Mouse (Mus musculus) MEL (cell line): ENCODE data around the gene Rbbp6.

Experiments
- BHLHE40 ChIP-seq: IDR thresholded peaks from 2 replicates; pipeline ENCODE4 v1.6.1; 2012; ENCODE audit warnings: low read depth, mild to moderate bottlenecking, inconsistent platforms, low read length, improper control_type of control experiment, borderline replicate concordance
- CTCF ChIP-seq, 3 experiments: IDR thresholded peaks in 2 of 3; conservative IDR thresholded peaks in 1 of 3; 2 replicates each; pipeline ENCODE4 v1.5.1; 2011 to 2012; ENCODE audit warnings: low read length in 3 of 3, low read depth in 2 of 3, mild to moderate bottlenecking in 2 of 3, improper control_type of control experiment in 1 of 3, inconsistent platforms in 1 of 3, mixed read lengths in 1 of 3, moderate library complexity in 1 of 3; ENCODE audit not compliant: control insufficient read depth in 1 of 3, insufficient read depth in 1 of 3, poor library complexity in 1 of 3, severe bottlenecking in 1 of 3
- ELF1 ChIP-seq: IDR thresholded peaks from 2 replicates; pipeline ENCODE4 v1.6.1; 2014; ENCODE audit warnings: low read depth, mild to moderate bottlenecking, inconsistent platforms, low read length, improper control_type of control experiment, moderate library complexity
- EP300 ChIP-seq, 2 experiments: IDR thresholded peaks; 2 replicates each; pipeline ENCODE4 v1.6.1; 2011; ENCODE audit warnings: improper control_type of control experiment in 2 of 2, low read length in 2 of 2, low read depth in 1 of 2, mild to moderate bottlenecking in 1 of 2
- GATA1 ChIP-seq: IDR thresholded peaks from 2 replicates; pipeline ENCODE4 v1.6.1; 2011; ENCODE audit warnings: low read depth, low read length, improper control_type of control experiment
- NRF1 ChIP-seq: IDR thresholded peaks from 2 replicates; pipeline ENCODE4 v1.6.1; 2014; ENCODE audit warnings: low read depth, mild to moderate bottlenecking, inconsistent platforms, low read length, improper control_type of control experiment, moderate library complexity; ENCODE audit not compliant: poor library complexity, insufficient read depth, severe bottlenecking
- POLR2A ChIP-seq, 2 experiments: IDR thresholded peaks; 2 replicates each; pipeline ENCODE4 v1.6.1; 2011 to 2012; ENCODE audit warnings: low read length in 2 of 2, mild to moderate bottlenecking in 2 of 2, control low read depth in 1 of 2, improper control_type of control experiment in 1 of 2, low read depth in 1 of 2, moderate library complexity in 1 of 2; ENCODE audit not compliant: control insufficient read depth in 1 of 2, insufficient read depth in 1 of 2, poor library complexity in 1 of 2
- POLR2AphosphoS2 ChIP-seq: IDR thresholded peaks from 2 replicates; pipeline ENCODE4 v1.6.1; 2011; ENCODE audit warnings: low read length, improper control_type of control experiment
- RCOR1 ChIP-seq: IDR thresholded peaks from 2 replicates; pipeline ENCODE4 v1.6.1; 2012; ENCODE audit warnings: low read depth, mild to moderate bottlenecking, inconsistent platforms, low read length, improper control_type of control experiment
- SMC3 ChIP-seq: IDR thresholded peaks from 2 replicates; pipeline ENCODE4 v1.6.1; 2011; ENCODE audit warnings: low read depth, low read length, improper control_type of control experiment
- TAL1 ChIP-seq: IDR thresholded peaks from 2 replicates; pipeline ENCODE4 v1.6.1; 2012; ENCODE audit warnings: mild to moderate bottlenecking, inconsistent platforms, low read length, moderate library complexity, mixed read lengths
- TBP ChIP-seq: IDR thresholded peaks from 2 replicates; pipeline ENCODE4 v1.8.0; 2011; ENCODE audit warnings: low read depth, low read length, improper control_type of control experiment
- ZNF384 ChIP-seq: IDR thresholded peaks from 2 replicates; pipeline ENCODE4 v1.6.1; 2012; ENCODE audit warnings: low read depth, mild to moderate bottlenecking, inconsistent platforms, low read length, improper control_type of control experiment

GRCm38 (mm10) chr7:122930494-122930893, 35.0 kb upstream of the Rbbp6 start:
- TF ChIP-seq ZNF384 (no peak), ELF1 (no peak), RCOR1 (no peak), POLR2A (IDR thresholded peaks at IDR 0.05; ENCODE audit: control insufficient read depth in 1 of 2, insufficient read depth in 1 of 2, low read depth in 1 of 2, low read length in 2 of 2, poor library complexity in 1 of 2) (no peak), CTCF (IDR thresholded peaks at IDR 0.05 in 2 of 3, conservative IDR thresholded peaks at IDR 0.05 in 1 of 3; ENCODE audit: control insufficient read depth in 1 of 3, insufficient read depth in 1 of 3, low read depth in 2 of 3, low read length in 3 of 3, poor library complexity in 1 of 3, severe bottlenecking in 1 of 3) (no peak), TAL1 (no peak), TBP (no peak), SMC3 (no peak), GATA1 (no peak), NRF1 (no peak), POLR2AphosphoS2 (no peak), BHLHE40 (no peak), EP300 (IDR thresholded peaks at IDR 0.05; ENCODE audit: low read depth in 1 of 2, low read length in 2 of 2) (no peak)
